Mouse (Mus musculus): ENCODE data around the gene Mcmbp.

Gene Mcmbp

DNA sequence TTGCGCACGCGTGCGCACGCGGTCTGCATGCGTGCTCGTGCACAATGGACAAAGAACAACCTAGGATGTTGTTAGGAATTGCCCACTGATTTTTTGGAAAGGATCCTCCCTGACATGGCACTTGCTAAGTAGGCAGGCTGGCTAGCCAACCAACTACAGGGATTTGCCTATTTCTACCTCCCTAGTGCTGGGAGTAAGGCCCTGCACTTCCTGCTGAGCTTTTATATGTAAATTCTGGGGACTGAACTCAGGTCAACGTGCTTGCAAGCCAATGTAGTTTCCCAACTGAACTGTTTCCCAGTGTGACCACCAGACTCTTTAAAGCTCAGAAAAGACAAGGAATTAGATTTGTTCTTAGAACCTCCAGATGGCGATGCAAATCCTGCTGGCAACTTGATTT is 13.3 kb downstream of the Mcmbp start:
- in situ Hi-C loops (cut with MboI; ENCODE audit: low pct_unique_long_range_greater_than_20kb in 1 of 2, low sequenced_read_pairs in 2 of 2, unreplicated experiment in 1 of 2): no loop called here

DNA sequence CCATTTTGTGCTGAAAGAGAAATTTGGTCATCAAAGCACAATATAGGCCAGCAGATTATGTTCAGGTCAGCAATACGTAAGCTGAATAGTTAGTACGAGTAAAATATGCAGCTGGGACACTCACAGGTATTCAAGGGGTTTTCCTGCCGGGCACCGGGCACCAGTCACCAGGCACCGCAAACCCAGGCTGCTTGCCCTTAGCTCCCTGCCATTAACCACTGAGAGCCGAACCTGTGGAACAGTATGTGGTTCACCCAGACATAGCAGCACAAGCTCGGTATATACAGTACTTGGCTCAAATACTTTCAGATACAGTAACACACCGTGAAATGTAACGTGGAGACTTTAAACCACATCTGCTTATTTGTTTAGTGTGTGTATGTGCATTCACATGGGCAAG is 15.1 kb downstream of the Mcmbp start:
- in situ Hi-C loops (cut with MboI; ENCODE audit: low pct_unique_long_range_greater_than_20kb in 1 of 2, low sequenced_read_pairs in 2 of 2, unreplicated experiment in 1 of 2): no loop called here

DNA sequence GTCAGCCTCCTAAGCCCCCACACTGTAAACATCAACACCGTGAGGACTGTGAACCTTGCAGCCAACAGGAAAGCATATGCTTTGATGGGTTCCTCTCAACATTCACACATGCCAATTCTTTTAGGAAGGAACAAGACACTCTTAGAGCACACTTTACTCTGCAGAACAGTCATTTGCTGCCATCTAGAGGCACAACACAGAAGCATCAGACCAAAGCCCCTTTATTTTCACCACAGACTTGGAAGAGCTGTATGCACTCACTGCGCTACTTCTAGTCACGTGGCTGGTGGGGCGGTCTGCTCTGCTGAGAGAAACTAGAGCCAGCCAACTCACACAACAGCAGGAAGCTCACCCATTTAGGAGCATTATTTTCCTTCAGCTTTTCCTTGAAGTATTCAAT is 15.5 kb downstream of the Mcmbp start:
- in situ Hi-C loops (cut with MboI; ENCODE audit: low pct_unique_long_range_greater_than_20kb in 1 of 2, low sequenced_read_pairs in 2 of 2, unreplicated experiment in 1 of 2): no loop called here

DNA sequence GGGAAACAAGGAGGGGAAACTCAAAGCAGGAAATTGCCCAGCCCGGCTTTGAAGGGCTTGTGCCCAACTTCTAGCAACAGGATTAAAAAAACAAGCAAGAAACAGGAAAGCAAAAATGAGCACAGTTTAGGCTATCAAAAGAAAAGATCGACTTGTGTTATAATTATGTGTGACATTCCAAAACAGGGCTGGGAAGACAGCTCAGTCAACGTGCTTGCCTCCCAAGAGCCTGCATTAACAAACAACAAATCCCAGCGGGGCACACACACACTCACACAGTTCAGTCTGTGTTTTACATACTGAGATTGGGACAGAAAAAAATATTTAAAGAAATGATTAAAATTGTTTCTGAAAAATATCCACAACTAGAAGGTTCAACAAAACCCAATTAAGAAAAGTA is 22.3 kb downstream of the Mcmbp start:
- in situ Hi-C loops (cut with MboI; ENCODE audit: low pct_unique_long_range_greater_than_20kb in 1 of 2, low sequenced_read_pairs in 2 of 2, unreplicated experiment in 1 of 2): no loop called here

- in situ Hi-C loops (cut with MboI; ENCODE audit: low pct_unique_long_range_greater_than_20kb in 1 of 2, low sequenced_read_pairs in 2 of 2, unreplicated experiment in 1 of 2): no loop called here
Measured at GRCm38 (mm10) chr7:128705735-128706134, 34.6 kb downstream of the Mcmbp start.

DNA sequence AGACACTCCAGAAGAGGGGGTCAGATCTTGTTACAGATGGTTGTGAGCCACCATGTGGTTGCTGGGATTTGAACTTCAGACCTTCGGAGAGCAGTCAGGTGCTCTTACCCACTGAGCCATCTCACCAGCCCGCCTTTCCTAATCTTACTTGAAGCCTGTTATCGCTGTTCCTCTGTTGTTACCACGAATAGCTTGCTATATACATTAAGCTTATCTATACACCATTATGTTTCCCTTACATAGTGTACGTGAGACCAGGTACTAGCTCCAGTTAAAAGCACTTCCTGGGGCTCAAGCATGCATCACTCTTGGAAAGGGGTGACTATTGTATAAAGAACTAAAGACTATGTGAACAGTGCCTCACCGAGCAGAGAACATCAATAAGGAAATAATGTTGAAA is 40.3 kb downstream of the Mcmbp start:
- in situ Hi-C loops (cut with MboI; ENCODE audit: low pct_unique_long_range_greater_than_20kb in 1 of 2, low sequenced_read_pairs in 2 of 2, unreplicated experiment in 1 of 2): loop anchor here in 1 of 2 experiments (10.0 kb wide), 1 partner anchor 325 kb away; no protein-coding TSS in a partner anchor

DNA sequence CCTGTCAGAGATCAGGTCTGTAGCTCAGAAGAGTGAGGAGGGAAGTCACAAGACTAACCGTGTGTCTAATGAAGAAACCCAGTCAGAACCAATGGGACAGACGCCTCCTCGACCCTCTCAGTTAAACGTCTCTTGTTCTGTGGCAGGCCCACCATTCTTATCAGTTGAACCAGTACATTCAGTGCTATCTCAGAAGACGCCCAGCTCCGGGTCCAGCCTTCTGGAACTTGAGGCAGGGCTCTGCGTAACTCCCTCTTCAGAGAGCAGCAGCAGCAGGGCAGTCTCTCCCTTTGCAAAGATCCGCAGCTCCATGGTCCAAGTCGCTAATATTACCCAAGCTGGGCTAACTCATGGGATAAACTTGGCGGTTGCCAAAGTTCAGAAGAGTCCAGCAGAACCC is 45.4 kb downstream of the Mcmbp start:
- in situ Hi-C loops (cut with MboI; ENCODE audit: low pct_unique_long_range_greater_than_20kb in 1 of 2, low sequenced_read_pairs in 2 of 2, unreplicated experiment in 1 of 2): loop anchor here in 1 of 2 experiments (10.0 kb wide), 1 partner anchor 320 kb away; no protein-coding TSS in a partner anchor

- in situ Hi-C loops (cut with MboI; ENCODE audit: low pct_unique_long_range_greater_than_20kb in 1 of 2, low sequenced_read_pairs in 2 of 2, unreplicated experiment in 1 of 2): loop anchor here in 1 of 2 experiments (10.0 kb wide), 1 partner anchor 317 kb away; no protein-coding TSS in a partner anchor
Measured at GRCm38 (mm10) chr7:128692163-128692562, 48.1 kb downstream of the Mcmbp start.

- in situ Hi-C loops (cut with MboI; ENCODE audit: low pct_unique_long_range_greater_than_20kb in 1 of 2, low sequenced_read_pairs in 2 of 2, unreplicated experiment in 1 of 2): loop anchor here in 1 of 2 experiments (10.0 kb wide), 1 partner anchor 316 kb away; no protein-coding TSS in a partner anchor
Measured at GRCm38 (mm10) chr7:128690796-128691195, 49.5 kb downstream of the Mcmbp start.

DNA sequence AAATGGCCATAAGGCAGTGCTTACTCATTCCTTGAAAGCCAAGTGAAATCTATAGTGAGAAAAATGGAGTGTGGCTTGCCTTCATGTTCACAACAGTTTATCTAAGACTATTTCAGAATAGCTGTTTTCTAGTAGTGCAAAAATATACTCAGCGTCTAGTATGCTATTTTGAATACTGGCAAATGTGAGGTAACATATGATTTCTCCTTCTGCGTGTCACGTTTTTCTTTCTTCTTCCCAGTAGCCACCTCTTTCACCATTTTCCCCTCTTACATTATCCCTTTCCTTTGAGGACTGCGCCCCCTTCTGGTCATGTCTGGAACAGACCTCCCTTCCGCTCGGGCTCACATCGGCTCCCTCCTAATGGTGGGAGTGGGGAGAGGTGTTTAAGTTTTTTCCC is 50.2 kb downstream of the Mcmbp start:
- in situ Hi-C loops (cut with MboI; ENCODE audit: low pct_unique_long_range_greater_than_20kb in 1 of 2, low sequenced_read_pairs in 2 of 2, unreplicated experiment in 1 of 2): loop anchor here in 1 of 2 experiments (10.0 kb wide), 1 partner anchor 315 kb away; no protein-coding TSS in a partner anchor

GRCm38 (mm10) chr7:128689347-128689746 is 50.9 kb downstream of the Mcmbp start:
- in situ Hi-C loops (cut with MboI; ENCODE audit: low pct_unique_long_range_greater_than_20kb in 1 of 2, low sequenced_read_pairs in 2 of 2, unreplicated experiment in 1 of 2): loop anchor here (5.0 to 10.0 kb wide), 3 partner anchors 212 to 315 kb away; no protein-coding TSS in a partner anchor

GRCm38 (mm10) chr7:128687821-128688564 is 52.3 kb downstream of the Mcmbp start:
- in situ Hi-C loops (cut with MboI; ENCODE audit: low pct_unique_long_range_greater_than_20kb in 1 of 2, low sequenced_read_pairs in 2 of 2, unreplicated experiment in 1 of 2): loop anchor here (5.0 to 10.0 kb wide), 3 partner anchors 211 to 313 kb away; no protein-coding TSS in a partner anchor

DNA sequence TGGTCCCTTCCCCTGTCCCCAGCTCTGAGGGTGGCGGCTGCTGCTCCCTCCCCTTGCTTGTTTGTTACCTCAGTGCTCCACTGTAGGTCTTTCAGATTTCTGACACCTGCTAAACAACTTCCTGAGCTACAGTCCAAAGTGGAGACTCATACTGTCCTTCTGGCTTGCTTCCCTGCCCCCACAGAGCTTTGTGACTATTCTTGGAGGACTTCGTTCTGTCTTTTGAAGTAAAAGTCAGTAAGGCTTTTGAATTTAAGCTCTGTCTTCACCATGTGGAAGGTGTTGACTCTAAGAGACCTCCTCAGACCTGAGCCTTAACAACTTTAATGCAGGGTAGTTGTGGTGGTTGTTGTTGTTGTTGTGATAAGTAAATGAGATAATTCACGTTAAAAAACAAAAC is 61.7 kb downstream of the Mcmbp start:
- in situ Hi-C loops (cut with MboI; ENCODE audit: low pct_unique_long_range_greater_than_20kb in 1 of 2, low sequenced_read_pairs in 2 of 2, unreplicated experiment in 1 of 2): no loop called here

DNA sequence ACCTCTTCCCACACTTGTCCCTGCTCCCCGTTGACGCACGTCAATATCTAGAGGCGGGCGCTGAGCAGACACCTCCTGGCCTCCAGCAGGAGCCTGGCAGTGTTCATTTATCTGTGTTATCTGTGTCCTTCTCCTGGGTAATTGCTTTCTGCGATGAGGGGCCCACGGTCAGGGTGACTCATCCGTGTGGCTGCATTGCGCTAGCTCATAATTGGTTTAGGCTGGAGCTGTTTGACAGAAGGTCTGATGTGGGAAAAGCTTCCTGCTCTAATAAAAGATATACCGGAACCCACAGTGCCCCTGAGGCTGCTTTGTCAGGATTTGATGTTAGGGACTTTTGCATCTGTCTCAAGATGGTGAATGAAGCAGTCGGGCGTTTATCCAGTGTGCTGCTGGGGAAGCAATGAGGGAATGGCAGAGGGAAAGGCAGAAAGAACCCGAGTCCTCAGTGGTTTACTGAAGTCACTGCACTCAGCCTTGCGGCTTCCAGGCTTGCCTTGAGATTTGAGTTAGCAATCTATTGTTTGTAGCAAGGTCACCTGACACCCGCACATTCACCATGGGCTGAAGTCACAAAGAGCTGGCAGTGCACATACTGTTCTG is 67.8 kb downstream of the Mcmbp start:
- in situ Hi-C loops (cut with MboI; ENCODE audit: low pct_unique_long_range_greater_than_20kb in 1 of 2, low sequenced_read_pairs in 2 of 2, unreplicated experiment in 1 of 2): no loop called here

DNA sequence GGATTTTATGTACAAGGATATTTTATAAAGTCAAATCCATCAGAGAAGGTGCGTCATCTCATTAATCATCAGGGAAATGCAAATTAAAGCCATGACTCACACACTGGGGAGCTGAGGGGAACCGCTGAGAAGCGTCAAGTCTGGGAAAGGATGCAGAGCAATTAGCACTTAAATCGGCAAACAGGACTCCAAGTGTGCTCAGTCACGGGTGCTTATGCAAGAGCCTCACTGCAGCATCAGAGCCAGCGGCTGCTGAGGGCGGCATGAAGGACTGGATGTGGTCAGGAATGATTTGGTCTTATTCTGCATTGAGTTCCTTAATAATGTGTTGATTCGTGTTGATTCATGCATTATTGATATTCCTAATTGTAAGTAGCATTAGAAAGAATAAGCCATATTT is 68.3 kb downstream of the Mcmbp start:
- in situ Hi-C loops (cut with MboI; ENCODE audit: low pct_unique_long_range_greater_than_20kb in 1 of 2, low sequenced_read_pairs in 2 of 2, unreplicated experiment in 1 of 2): no loop called here

DNA sequence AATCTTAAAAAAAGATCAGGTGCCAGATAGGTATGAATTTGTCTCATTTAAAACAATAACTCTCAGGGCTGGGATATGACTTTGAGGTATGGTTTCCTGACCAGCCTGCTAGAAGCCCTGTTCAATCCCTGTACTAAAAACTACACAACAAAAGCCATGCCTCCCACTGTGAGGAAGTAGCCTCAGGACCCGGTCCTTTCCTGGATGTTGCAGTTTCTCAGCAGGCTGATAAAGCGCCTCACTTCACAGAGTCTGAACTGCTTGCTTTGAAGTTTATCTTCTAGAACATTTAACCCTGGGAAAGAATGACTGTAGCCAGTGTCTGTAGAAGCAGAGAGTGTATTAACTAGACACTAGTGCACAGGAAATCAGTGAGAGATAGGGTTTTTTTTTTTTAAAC is 71.5 kb downstream of the Mcmbp start:
- in situ Hi-C loops (cut with MboI; ENCODE audit: low pct_unique_long_range_greater_than_20kb in 1 of 2, low sequenced_read_pairs in 2 of 2, unreplicated experiment in 1 of 2): no loop called here

DNA sequence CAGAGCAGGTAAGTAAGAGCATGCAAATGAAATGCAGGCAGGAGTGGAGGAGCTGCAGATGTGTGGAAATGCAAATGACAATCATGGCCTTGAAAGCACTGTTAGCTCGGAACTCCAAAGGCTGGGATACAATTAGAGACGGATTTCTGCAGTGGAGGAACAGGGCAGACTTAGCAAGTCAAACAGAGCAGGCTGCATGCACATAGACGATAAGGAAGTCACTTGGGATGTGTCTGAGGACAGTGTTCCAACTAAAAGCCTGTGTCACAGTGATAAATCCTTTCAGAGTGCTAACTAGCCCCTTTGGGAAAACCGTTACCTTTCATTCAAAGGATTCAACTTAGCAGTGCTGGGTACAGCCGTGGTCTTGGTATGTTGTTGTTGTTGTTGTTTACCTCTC is 72.5 kb downstream of the Mcmbp start:
- in situ Hi-C loops (cut with MboI; ENCODE audit: low pct_unique_long_range_greater_than_20kb in 1 of 2, low sequenced_read_pairs in 2 of 2, unreplicated experiment in 1 of 2): no loop called here

DNA sequence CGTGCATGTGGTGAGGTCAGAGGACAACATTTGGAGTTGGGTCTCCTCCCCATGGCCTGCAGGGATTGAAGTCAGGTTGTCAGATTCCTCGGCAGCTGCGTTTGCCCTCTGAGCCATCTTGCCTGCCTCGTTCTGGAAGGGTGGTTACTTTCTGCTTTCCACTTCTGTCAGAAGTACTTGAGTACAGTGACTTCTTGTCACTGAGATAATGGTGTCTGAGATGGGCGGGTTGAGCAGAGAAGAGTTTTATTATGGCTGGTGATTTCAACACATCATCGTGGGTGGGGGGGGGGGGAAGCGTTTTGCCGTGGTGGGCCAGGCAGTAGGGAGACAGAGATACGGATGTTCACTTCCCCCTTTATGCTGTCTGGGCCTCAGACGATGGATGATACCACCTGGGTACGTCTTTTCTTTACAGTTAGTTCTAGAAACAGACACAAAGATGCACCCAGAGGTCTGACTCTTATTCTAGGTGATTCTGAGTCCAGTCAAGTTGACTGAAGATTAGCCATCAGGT is 75.4 kb downstream of the Mcmbp start:
- in situ Hi-C loops (cut with MboI; ENCODE audit: low pct_unique_long_range_greater_than_20kb in 1 of 2, low sequenced_read_pairs in 2 of 2, unreplicated experiment in 1 of 2): no loop called here

DNA sequence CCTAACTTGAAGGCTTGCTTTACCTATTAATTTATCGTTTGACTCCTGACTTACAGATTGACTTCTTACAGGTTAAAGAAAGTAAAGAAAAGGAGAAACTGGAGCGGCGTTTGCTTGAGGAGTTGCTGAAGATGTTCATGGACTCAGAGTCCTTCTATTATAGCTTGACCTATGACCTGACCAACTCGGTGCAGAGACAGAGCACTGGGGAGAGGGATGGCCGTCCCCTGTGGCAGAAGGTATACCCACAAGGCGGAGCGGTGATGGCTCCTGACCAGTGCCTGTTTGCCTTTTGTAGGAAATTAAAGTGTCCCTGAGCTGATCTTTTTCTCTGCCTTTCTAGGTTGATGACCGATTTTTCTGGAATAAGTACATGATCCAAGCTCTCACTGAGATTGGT is 76.4 kb downstream of the Mcmbp start:
- in situ Hi-C loops (cut with MboI; ENCODE audit: low pct_unique_long_range_greater_than_20kb in 1 of 2, low sequenced_read_pairs in 2 of 2, unreplicated experiment in 1 of 2): no loop called here
